Mouse (Mus musculus) thymus, postnatal 14 days (tissue): ENCODE data around the gene Elovl3.
"Not testable (repeated sequence)": the region's sequence is repeated elsewhere in the genome, so short reads cannot be mapped to it uniquely, and the experiment has no call there.

Experiments used
- DNase-seq: peaks from one replicate; pipeline ENCODE4 v3.0.0; 2021

Gene Elovl3

DNA sequence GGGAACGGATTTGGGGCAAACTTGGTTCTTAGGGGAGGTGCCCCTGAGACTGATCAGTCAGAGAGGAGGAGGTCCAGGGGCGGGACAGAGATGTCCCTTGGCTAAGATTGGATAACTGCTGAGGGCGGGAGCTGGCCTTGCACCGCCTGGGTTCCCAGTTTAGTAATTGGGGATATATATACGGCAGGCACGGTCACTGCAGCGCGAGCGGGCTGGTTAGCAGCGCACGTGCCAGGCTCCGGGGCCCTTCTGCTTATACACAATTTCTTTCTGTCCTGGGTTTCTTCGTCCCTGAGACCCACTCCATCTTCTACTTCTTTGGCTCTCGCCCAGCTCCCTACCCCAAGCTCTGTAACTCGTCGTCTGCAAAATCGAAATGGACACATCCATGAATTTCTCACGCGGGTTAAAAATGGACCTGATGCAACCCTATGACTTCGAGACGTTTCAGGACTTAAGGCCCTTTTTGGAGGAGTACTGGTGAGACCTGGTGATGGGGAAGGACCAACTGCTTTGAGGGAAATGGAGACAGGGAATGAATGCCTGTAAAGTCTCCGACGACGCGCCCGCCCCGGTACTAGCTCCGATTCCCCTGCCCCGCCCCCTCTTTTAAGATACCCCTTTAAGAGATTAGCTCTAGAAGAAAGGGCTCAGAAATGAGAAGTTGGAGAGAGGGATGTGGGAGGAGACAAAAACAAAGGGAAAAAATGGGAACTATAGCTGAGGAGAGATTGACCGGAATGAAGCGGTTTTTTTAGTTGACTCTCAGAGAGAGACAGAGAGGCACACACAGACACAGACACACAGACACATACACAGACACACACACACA is at the start of gene Elovl3:
Elovl3 (plus strand) TSS at position 204 of the 832 bp plus-strand sequence.
- no peak for DNase-seq

DNA sequence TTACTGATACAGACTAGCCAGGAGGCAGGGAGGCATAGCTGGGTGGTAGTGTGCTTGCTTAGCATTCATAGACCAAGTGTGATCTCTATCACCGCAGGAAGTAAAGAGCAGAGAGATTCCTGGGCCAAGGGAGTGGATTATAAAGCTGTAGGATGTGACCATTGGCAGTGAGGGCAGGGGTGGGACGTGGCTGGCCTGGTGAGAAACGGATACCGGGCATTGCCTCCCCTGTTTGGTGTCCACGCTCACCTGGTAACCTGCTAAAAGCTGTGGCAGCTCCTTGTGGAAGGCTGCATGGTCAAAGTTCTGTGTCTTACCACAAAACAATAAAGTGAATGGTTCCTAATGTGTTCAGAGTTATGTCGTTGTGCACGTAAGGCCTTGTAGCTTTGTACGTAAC is 46.5 kb upstream of the Elovl3 start:
- no peak for DNase-seq

DNA sequence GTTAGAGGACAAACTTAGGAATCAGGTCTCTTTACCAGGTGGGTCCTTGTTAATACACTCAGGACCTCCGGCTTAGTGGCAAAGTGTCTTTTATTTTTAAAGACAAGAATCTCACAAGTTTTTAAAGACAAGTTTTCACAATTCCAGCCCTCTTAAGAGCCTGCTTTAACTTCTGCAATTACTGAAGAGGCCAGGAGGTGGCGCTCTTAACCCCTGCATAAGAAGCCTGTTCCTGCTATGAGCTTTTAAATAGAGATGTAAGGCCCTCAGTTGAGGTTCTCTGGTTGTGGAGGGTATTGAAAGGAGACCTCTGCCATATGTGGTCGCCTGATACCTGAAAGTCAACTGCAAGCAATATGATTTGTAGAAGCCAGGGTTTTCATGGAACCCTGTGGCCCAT is 45.4 kb upstream of the Elovl3 start:
- DNase-seq: peak; percentile 51

DNA sequence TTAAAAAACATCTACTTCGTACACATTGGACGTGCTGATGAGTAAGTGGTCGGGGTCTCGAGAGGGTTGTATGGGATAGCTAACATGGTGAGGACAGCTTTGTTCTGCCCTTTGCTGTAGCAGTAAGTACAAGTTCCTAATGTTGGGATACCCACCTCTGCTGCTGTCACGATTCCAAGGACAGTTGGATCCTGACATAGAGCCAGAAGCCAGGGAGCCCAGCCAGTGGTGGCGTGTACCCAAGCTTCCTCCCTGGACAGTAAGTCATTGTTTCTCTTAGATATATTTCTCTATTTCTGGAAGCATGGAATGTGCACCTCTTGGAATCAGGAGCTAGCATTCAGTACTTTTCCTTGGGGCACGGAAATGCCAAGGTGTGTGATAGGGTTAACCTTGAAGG is 43.8 kb upstream of the Elovl3 start:
- no peak for DNase-seq

DNA sequence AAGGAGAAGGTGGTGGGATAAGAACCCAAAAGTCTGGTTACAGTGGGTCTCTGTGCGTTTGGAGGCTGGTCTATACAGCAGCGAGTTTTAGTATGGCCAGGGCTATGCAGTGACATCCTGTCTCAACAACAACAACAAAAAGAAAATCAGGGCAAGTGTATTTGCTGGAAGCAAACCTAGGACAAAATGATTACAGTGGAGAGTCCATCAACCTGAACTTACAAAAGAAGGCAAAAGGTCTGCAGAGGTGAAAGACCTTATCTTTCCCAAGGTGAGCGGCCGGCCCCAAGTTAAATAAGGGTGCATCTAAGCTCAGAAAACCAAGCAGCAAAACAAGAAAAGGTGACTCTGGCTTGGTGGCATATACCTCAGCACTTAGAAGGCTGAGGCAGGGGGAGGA is 40.1 kb upstream of the Elovl3 start:
- DNase-seq: no peak

DNA sequence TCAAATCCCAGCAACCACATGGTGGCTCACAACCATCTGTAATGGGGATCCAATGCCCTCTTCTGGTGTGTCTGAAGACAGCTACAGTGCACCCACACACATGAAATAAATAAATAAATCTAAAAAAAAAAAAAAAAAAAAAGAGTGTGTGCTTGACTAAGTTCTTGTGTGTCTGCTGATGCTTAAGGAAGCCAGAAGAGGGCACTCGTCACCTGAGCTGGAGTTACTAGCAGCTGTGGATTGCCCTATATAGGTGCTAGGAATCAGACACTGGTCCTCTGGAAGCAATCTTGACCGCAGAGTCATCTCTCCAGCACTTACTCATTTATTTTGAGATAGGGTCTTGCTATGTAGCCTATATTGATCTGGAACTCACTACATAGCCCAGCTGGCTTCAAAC is 37.6 kb upstream of the Elovl3 start:
- DNase-seq: no peak

DNA sequence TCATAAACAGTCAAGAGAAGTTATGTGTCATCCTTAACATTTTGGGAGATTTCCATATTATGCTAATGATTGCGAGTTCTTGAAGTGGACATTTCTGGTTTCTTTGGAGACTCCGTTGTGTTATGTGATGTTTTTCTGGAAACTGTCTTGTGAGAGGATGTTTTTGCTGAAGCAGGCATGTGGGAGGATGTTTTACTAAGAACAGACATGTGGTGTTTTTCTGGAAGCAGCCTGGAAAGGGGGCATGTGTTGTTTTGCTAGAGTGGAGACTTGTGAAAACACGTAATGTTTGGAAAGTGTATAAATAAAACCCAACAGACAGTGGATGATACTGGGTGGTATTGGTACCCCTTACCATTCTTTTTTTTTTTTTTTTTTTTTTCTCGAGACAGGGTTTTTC is 36.4 kb upstream of the Elovl3 start:
- DNase-seq: no peak

DNA sequence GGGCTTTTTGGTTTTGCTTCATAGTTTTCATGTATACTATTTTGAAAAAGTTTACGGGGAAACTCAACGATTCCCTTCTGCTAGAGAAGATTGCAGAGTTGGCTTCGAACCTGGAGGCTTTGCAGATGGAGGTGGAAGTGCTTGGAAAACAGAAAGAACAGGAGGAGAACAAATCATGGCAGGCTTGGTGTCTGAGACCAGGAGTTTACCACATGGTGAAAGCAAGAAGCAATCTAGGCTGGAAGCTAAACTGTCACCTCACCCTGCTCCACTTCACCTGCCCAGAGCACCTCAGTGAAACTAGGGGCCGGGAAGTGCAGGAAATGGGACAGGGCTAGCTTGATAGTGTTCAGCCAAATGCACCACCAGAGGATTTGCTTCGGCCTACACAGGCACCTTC is 35.3 kb upstream of the Elovl3 start:
- DNase-seq: no peak

DNA sequence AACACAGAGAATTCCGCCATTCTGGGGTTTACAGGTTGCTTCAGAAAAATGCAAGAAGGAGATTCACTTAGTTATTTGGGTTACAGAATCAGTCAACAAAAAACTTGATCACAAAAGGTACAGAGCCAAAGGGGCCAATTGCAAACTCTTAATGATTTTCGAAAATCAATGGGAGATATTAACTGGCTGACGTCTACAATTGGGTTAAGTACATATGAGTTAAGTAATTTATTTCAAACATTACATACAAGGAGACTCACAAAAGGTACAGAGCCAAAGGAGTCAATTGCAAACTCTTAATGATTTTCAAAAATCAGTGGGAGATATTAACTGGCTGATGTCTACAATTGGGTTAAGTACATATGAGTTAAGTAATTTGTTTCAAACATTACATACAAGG is 32.1 kb upstream of the Elovl3 start:
- no peak for DNase-seq

DNA sequence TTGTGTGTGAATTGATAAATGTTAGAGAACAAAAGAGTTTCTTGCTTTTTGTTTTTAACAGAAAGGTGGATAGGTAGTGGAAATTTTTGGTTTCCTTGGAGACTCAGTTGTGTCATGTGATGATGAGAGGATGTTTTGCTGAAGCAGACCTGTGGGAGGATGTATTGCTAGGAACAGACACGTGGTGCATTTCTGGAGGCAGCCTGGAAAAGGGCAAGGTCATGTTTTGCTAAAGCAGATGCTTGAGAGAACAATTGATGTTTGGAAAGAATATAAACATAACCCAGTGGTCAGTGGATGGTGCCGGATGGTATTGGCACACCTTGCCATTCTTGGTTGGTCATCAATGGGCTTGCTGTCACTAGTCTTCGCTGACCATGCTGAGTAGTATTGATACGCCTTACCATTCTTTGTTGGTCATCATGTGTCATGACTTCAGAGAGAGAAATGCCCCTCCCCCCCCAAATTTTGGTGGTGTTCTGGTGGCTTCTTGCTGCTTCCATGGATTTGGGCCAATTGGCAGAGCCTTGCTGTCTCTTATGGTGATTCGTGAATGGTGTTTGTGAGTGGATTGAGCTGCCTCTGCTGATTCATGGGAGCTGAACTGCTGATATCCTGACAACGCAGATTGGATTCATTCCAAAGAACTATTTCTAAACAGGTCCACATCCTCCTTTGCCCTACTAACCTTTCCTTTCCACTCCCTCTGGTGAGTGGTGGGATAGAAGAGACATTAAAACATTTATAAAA is 28.1 kb upstream of the Elovl3 start:
- no peak for DNase-seq

DNA sequence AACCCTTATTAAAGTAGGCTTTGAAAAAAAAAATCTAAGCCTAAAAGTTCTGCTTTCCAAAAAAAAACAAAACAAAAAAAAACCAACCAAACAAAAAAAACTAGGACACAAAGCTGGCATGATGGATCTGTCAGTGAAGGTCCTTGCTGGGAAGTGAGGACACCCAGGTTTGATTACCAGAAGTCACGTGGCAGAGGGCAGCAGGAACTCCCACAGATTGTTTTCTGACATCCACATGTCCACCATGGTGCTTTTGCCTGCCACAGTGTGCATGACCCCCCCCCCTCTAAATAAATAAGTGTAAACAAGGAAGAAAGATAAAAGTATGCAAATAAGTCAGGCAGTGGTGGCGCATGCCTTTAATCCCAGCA is 27.5 kb upstream of the Elovl3 start:
- no peak for DNase-seq

DNA sequence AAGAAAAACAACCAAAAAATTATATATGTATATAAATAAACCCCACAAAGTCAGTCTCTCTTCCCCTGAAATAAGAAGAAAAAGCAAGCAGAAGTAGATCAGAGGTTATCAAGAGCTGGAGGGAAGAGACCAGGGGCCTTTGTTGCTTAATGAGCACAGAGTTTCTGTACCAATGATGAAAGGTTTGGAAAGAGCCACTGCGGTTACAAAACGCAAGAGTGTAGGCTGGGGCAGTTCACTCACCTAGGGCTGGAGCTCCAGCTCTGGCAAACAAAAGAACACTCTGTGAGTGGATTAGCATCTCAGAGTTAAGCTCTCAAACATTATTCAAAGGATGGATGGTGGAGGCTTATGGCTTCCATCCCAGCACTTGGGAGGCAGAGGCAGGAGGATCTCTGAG is 21.5 kb upstream of the Elovl3 start:
- DNase-seq: no peak

DNA sequence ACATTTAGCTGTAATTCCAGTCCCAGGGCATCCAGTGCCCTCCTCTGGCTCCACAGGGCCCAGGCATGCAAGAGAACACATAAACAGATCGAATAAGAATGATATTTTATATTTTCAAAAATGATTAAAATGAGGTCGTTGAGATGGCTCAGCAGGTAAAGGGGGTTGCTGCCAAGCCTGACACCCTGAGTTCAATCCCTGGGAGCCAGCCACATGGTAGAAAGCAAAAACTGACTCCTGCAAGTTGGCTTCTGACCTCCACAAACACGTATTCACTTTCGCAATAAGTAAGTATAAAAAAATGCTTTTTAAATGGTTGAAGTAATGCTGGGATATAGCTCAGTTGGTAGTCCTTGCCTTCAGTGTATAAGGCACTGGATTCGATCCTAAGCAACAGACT is 20.9 kb upstream of the Elovl3 start:
- no peak for DNase-seq

DNA sequence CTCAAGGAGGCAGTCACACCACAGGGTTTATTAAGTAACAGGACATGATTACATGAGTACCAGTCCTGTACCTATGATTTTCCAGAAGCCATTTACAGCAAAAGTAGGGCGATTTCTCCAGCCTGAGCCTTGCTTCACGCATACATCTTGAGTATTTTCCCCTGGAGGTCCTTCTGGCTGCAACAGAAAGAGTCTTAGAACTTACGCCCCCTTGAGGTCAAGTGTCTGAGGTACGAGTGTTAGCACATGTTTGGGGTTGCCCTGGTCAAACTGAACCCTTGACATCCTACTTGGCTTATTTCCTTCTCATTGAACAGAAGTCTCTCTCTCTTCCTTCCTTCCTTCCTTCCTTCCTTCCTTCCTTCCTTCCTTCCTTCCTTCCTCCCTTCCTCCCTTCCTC is 17.1 kb upstream of the Elovl3 start:
- no peak for DNase-seq

DNA sequence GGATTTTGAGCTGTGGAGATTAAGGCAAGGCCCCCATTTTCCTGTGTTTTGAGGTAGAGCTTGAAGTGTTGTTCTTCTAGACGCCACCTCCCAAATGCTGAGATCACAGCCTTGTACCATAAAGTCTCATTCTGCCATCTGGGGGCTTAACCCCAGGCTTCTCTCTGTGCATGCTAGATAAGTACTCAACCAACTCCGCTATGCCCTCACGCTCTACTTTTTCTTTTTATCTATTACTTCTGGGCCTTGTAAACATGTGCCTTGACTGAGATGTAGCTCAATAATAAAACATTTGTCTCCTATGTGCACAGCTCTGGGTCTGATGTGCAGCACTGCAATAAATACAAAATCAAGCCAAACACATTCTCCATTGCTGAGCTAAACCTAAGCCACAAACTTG is 12.2 kb upstream of the Elovl3 start:
- no peak for DNase-seq

DNA sequence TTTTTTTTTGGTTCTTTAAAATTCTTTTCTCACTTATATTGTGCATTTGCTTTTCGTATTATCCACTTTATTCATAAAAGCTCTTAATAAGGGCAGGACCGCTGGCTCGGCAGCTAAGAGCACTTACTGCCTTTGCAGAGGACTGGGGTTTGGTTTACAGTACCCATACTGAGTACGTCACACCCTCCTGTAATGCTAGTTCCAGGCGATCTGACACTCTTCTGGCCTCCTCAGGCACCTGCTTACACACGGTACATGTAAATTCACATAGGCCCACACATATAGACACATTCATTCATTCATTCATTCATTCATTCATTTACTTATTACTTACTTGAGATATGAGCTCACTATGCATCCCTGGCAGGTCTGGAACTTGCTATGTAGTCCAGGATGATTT is 10.8 kb upstream of the Elovl3 start:
- no peak for DNase-seq

DNA sequence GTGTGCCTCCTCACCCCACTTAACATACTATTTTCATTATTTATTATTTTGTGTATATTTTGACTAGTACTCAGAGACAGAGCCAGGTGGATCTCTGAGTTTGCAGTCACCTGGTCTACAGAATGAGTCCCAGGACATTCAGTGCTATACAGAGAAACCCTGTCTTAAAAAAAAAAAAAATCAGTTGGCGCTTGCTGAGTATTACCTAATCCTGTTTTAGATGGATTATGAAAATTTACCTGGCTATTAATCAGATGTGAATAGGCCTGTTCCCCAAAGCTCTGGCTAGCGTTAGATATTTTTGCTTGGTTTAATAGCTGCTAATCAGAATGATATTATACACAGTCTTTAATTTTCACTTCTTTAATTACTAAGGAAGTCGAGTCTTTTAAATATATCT is 7.8 kb upstream of the Elovl3 start:
- no peak for DNase-seq

DNA sequence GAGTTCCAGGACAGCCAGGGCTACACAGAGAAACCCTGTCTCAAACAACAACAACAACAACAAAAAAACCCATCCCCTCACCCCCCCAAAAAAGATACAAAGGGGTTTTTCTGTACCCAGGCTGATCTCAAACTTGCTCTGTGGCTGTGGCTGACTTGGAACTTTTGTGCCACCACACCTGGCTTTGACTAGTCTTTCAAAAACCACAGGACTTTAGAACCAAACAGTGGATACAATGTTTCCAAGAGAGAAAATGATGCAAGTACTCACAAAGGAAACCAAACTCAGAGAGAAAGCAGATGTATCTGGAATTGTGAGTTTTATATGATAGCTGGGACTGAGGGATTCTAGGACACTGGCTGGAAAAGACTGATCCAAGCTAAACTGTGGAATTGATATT is 7.0 kb upstream of the Elovl3 start:
- no peak for DNase-seq

DNA sequence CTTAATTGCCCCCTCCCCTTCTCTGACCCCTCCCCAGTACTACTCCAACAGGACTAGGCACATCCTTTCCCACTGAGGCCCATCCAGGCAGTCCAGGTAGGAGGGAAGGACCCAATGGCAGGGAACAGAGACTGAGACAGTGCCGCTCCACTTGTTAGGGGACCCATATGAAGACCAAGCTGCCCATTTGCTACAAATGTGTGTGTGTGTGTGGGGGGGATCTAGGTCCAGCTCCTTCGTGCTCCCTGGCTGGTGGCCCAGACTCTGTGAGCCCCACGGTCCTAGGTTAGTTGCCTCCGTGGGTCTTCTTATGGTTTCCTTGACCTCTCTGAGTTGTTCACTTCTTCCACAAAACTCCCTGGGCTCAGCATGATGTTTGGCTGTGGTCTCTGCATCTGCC is 5.4 kb upstream of the Elovl3 start:
- no peak for DNase-seq

DNA sequence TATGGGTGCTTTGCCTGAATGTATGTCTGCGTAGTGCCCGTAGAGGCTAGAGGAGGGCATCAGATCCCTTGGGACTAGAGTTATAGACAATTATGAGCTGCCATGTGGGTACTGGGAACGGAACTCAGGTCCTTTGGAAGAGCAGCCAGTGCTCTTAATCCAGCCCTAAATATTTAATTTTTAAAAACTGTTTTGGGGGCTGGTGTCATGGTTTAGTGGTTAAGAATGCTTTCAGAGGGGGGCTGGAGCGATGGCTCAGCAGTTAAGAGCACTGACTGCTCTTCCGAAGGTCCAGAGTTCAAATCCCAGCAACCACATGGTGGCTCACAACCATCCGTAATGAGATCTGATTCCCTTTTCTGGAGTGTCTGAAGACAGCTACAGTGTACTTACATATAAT is 2.0 kb upstream of the Elovl3 start:
- DNase-seq: not testable (repeated sequence)

DNA sequence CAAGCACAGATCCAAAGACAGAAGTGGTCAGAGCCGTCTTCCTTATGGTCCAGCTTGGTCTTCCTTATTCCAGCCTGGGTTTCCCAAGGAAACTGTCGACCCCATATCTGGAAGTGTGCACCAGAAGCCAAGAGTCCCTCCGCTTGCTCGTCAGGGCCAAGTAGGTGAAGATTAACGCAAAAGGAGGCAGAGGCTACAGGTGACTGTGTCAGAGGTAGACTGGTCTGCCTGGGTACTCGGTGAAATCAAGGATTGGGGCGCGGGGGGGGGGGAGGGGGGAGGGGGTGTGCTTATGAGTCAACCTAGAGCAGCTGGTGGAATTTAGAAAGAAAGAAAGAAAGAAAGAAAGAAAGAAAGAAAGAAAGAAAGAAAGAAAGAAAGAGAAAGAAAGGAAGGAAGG is 414 bp upstream of the Elovl3 start:
- no peak for DNase-seq

DNA sequence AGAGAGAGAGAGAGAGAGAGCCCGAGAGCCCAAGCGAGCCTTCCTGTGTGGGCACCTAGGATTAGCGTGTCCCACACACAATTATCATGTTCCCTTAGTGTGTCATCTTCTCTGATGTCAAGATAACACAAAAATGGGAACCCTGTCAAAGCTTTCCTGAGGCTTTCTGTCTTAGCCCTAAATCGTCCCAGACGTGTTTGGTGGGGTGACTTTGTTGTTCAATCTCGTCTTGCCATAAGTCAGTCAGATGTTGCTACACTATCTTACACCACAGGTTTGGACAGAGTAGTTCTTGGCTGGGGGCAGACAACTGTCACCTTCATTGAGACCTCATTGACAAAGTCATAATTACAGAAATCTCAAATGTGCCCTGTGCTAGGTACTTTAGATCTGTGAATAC is 880 bp downstream of the Elovl3 start:
- no peak for DNase-seq

DNA sequence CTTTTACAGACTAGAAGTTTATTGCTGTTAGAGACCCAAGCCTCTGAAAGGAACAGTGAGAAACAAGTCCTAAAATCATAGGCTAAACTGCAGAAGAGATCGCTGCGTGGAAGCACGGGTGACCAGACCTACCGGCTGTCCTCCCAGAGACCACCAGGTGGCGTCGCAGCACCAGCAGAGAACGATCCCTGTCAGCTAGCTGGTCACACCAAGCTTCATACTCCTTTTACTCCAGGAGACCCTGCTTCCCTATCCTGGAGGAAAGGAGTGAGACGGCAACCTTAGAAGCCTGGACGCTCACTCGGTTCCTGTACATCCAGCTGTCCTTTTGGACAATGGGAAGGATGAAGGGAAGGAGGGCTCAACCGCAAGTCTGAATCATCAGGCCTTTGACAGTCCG is 3.6 kb downstream of the Elovl3 start:
- peak; percentile 87 for DNase-seq

DNA sequence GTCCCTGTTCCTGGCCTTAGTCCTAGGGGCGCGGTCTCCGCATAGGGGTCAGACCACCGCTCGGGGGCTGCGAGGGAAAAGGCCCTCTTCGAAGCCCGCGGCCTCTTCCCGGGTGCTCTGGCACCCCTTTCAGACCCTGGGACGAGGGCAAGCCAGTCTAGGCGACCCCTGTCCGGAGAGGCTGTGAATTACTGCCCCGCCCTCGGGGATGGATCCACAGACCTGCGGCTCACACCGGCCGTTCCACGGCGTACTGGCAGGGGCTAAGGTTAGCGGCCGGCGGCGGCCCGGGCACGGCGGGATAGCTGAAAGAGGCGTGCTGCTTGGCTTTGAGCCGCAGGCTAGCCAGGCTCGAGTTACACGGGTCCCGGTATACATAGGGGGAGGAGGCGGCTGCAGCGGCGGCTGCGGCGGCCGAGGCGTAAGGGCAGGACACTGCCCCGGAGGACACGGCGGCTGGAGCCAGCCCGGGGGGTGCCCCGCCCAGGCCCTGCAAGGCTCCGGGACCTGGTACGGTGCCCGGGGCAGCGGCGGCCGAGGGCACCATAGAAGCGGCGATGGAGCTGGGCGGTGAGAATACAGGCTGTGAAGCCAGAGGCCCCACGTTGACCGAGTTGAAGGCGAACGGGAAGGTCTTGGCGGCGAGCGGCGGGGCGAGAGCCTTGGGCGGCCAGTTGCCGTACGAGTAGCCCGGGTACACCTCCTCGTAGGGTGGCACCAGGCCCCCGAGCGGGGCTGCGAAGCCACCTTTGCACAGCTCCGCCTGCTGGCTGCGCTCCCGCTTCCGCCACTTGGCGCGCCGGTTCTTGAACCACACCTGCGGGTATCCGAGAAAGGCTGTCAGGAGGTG is 4.3 kb downstream of the Elovl3 start:
- peak; percentile 91 for DNase-seq
